Mouse (Mus musculus) embryo, embryonic 11 days (tissue): Measurements from ENCODE around the gene Stkld1.

Experiments used
- DNase-seq: peaks from one replicate; pipeline ENCODE4 v3.0.0-alpha.2; 2015

Gene Stkld1

DNA sequence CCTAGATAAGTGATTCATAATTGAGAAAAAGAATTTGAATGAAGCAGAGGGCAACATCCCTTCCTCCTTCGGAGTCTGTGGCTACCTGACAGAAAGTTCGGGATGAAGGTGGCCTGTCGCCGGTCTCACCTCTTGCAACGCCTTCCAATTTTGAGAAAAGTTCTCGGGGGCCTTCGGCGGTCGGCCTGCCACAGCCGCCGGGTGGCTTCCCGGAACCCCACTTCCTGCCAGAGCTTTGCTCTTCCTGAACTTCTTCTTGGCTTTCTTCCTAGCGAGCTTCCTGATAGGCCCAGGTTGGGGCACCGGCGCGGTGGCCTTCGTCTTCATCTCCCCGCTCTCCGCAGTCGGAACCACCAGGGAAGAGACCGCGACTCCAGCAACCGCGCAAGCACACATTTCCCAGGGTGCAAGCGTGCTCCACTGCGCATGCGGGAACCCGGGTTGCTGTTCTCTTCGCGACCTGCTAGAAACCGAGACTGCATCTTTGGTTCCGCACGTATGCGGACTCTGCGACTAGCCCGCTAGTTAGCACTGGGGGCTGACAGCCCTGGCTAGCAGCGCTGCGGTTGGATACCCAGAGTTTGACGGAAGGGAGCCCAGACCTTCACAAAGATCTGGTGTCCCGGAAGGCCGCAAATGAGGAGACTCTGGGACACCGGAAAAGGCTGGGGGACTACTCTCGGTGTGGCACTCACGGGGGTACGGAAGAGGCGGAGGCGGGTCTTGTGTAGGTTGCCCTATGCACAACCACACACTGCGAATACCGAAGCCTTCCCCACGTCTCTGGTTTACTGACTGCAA, 30.3 kb downstream of the Stkld1 start, which contains the start of gene Rexo4:
Rexo4 (minus strand) TSS at position 464 of the 801 bp plus-strand sequence.
- DNase-seq, result peak; percentile 97

DNA sequence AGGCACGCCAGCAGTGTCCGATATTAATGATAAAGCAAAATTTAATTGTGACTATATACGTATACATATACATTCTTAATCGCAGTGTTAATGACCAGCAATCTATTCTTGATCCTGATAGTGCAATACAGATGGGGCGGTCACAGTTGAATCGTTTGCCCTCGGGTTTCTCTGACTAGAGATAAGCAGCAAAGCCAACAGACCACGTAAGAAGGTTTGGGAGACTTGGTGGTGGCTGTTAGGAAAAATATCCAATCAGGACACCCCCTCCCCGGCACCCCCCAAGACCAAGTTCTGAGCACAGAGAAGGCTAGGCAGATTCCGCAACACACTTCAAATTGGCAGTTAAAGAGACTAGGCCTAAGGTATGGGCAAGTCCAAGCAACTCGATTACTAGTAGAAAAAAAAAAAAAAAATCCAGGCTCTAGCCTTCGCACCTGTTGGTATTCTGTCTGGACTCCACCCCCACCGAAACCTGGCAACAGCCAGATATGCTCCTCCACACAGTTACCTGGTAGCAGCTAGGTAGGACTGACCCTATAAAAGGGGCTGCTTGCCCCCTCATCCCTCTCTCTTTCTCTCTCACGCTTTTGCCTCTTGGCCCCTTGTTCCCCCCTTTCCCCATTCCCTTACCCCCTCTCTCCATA, 31.0 kb downstream of the Stkld1 start:
- DNase-seq, result no peak

DNA sequence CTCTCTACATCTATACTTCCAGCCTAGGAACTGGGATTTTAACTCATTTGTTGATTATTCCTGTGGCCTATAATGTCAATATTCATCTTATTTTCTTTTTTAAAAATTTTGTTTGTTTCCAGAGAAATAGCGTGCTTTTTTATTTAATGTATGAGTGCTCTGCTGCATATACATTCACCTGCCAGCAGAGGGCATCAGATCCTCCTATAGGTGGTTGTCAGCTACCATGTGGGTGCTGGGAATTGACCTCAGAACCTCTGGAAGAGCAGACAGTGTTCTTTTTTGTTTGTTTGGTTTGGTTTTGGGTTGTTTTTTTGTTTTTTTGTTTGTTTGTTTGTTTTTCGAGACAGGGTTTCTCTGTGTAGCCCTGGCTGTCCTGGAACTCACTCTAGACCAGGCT, 33.4 kb downstream of the Stkld1 start:
- DNase-seq, result no peak

DNA sequence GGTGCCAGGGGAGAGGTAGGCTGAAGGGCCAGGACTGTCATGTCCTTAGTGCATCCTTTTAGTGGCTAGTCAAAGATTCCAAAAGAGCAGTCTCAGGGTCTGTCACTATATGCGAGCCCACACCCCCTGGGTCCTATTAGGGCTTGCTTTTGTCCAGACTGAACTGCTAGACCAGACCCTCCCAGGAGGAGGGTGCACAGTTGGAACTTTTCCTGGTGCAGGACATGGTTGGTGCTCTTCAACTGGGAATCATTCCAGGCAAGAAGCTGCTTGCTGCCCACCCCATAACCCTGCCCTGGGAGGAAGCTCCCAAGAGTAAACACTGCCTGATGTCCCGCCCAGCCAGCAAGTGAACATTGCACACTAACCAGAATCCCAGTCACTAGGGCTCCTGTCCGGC, 39.3 kb downstream of the Stkld1 start, which contains the start of gene Adamts13:
Adamts13 (plus strand) TSS at position 301 of the 400 bp plus-strand sequence.
- DNase-seq, result no peak

DNA sequence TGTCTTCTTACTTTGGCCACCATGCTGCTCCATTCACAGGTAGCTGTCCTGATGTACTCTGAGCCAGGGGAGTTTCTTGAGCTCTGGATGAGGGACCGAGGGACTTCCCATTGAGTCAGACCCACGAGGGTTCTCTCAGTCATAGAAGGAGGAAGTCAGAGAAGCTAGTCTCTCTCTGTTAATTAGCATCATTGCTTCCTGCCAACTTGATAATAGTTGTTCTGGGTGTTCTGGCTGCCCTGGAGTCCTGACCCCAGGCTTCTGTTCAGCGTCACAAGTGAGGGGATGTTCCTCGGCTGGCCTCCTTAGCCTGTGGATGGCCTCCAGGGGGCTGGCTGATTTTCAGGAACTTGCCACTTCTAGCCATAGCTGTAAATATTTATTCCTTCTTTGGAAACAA, 40.1 kb downstream of the Stkld1 start:
- DNase-seq, result no peak

DNA sequence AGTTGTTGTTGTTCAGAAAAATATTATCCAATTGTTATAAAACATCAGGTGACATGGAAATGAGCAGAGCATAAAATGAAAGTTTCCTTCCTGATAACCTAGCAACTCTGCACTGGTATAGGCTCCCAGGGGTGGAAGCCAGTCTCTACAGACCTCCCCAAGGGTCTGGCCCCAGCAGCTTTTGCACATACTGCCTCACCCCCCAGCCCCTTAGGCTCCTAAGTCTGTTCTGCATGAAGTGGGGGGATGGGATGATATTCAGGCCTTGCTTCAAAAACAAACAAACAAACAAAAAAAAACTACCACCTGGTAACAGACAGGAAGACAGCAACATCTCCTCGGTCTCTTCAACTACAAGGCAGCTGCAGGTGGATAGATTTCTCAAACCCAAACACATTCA, 46.5 kb downstream of the Stkld1 start:
- no peak for DNase-seq

DNA sequence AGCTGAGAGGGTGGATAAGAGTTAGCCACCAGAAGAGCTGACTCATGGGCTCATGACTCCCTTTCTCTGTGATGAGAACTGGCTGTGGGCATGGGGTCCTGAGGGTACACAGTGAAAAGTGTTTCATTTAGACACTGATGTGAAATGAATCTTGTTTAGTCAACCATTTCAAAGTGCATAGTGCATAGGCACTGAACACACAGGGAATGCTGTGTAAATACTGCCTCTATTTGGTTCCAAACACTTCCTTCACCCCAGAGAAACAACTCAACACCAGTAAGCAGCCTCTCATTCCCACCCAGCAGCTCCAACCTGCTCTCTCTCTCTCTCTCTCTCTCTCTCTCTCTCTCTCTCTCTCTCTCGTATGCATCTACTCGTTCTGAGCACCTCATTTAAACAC, 50.3 kb downstream of the Stkld1 start:
- DNase-seq, result no peak

DNA sequence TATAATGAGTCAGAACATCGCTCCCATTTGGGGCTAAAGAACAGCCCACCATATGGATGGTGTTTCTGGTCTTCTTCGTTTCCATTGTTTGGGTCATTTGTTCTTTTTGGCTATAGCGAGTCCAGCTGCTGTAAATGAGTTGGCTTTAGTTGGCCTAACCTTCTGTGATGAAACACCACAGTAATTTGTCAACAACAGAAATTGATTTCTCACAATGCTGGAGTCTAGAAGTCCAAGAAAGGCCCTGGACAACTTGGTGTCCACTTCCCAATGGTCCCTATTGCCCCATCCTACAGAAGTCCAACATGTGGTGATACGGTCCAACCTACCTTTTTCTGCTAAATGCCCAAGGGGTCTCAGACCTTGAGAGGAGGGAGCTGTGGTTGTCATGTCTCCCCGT, 50.8 kb downstream of the Stkld1 start:
- no peak for DNase-seq

DNA sequence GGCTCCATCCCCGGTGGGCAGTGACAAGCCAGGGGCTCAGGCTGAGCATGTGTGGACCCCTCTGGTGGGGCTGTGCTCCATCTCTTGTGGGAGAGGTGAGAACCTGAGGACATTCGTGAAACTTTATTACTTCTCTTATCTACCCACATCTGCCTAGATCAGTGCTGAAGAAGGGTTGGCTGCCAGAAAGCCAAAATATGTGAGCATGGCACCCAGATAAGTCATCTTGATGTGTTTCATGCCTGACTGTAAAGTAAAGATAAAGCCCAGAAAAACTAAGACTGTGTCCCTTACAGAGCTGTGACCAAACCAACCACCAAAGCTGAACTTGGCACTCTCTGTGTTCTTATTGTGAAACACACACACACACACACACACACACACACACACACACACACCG, 60.1 kb downstream of the Stkld1 start:
- DNase-seq, result no peak

DNA sequence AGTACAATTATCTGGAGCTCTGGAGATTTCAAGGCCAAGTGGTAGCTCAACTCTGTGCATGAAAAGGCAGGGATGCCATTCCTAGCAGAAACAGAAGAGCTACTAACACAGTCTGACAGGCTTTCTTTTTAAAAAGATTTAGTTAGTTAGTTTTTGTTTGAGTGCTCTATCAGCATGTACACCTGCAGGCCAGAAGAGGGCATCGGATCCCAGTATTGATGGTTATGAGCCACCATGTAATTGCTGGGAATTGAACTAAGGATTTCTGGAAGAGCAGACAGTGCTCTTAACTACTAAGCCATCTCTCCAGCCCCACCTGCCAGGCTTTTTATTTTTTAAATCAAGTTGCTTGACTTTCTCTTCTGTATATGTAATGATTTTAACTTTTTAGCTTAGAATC, 63.7 kb downstream of the Stkld1 start:
- DNase-seq, result no peak

DNA sequence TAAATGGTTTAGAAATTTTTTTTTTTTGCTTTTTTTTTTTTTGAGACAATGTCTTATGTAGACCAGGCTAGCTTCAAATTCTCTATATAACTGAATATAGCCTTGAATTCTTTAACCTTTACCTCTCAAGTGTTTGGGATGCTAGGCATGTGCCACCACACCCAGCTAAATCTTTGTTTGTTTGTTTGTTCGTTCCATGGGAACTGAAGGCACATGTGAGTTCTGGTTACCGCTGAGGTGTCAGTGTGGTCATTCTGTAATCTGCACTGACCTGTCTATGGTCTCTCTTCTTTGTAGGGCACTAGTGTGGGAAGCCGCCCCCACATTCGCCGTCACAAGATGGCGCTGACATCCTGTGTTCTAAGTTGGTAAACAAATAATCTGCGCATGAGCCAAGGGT, 64.1 kb downstream of the Stkld1 start:
- no peak for DNase-seq
